Mouse (Mus musculus) lung, adult 2 months (tissue): ENCODE data around the gene Prkg1.

Experiments
- CTCF ChIP-seq: fragments of 200-500 bp; IDR thresholded peaks from 2 replicates; pipeline ENCODE4 v1.5.1; 2011; ENCODE audit warnings: mild to moderate bottlenecking, low read length, control low read depth; ENCODE audit not compliant: insufficient read depth
- POLR2A ChIP-seq: fragments of 200-500 bp; IDR thresholded peaks from 2 replicates; pipeline ENCODE4 v1.6.1; 2011; ENCODE audit warnings: low read depth, mild to moderate bottlenecking, control low read depth, low read length, borderline replicate concordance; ENCODE audit errors: extremely low read depth

- no peak for TF ChIP-seq POLR2A
- TF ChIP-seq CTCF: no peak
These were observed 922.2 kb downstream of the Prkg1 start for GRCm38 (mm10) chr19:30842640-30843039.
